Mouse (Mus musculus) NIH3T3 (cell line): ENCODE results near the gene Tmem210.
"Not testable (repeated sequence)": the region's sequence is repeated elsewhere in the genome, so short reads cannot be mapped to it uniquely, and the experiment has no call there.

ENCODE experiments used
- DNase-seq: peaks from one replicate; pipeline ENCODE4 v3.0.0-alpha.2; 2012; ENCODE audit warnings: low read depth

Gene Tmem210

GRCm38 (mm10) chr2:25287927-25288649 lies at the start of gene Tmem210:
TSS of gene Tmem210 (plus strand) at chr2:25288145.
- no peak for DNase-seq

- DNase-seq, result no peak
Observed at GRCm38 (mm10) chr2:25239766-25240165, 48.2 kb upstream of the Tmem210 start.

- DNase-seq, result no peak
Observed at GRCm38 (mm10) chr2:25240310-25240709, 47.6 kb upstream of the Tmem210 start.

GRCm38 (mm10) chr2:25240723-25241437 lies 47.1 kb upstream of the Tmem210 start:
- DNase-seq, result no peak

GRCm38 (mm10) chr2:25241438-25241775 lies 46.5 kb upstream of the Tmem210 start:
- no peak for DNase-seq

GRCm38 (mm10) chr2:25242101-25242506 lies 45.8 kb upstream of the Tmem210 start, which contains the start of the genes Rnf208 and Cysrt1:
TSS of gene Rnf208 (plus strand) at chr2:25242255.
TSS of gene Cysrt1 (minus strand) at chr2:25242452.
- no peak for DNase-seq

- DNase-seq, result no peak
Observed at GRCm38 (mm10) chr2:25243342-25243741, 44.6 kb upstream of the Tmem210 start.

GRCm38 (mm10) chr2:25244144-25244543 lies 43.8 kb upstream of the Tmem210 start:
- no peak for DNase-seq

- no peak for DNase-seq
Observed at GRCm38 (mm10) chr2:25246183-25247072, 41.5 kb upstream of the Tmem210 start, which contains the start of gene AL732309.1. TSS of gene AL732309.1 (minus strand) at chr2:25246863.

- DNase-seq, result no peak
Observed at GRCm38 (mm10) chr2:25252331-25252730, 35.6 kb upstream of the Tmem210 start.

- DNase-seq, result peak; percentile 94
Observed at GRCm38 (mm10) chr2:25255284-25255779, 32.6 kb upstream of the Tmem210 start, which contains the start of gene Tmem203. TSS of gene Tmem203 (plus strand) at chr2:25255439.

GRCm38 (mm10) chr2:25256443-25257109 lies 31.4 kb upstream of the Tmem210 start:
- DNase-seq, result peak; percentile 80

- not testable (repeated sequence) for DNase-seq
Observed at GRCm38 (mm10) chr2:25257250-25257649, 30.7 kb upstream of the Tmem210 start.

GRCm38 (mm10) chr2:25258887-25259286 lies 29.1 kb upstream of the Tmem210 start:
- DNase-seq, result peak; percentile 47

GRCm38 (mm10) chr2:25261870-25262269 lies 26.1 kb upstream of the Tmem210 start:
- DNase-seq, result no peak

GRCm38 (mm10) chr2:25262291-25262767 lies 25.6 kb upstream of the Tmem210 start, which contains the start of gene Tprn:
TSS of gene Tprn (plus strand) at chr2:25262618.
- DNase-seq, result peak; percentile 95

GRCm38 (mm10) chr2:25262795-25263622 lies 24.9 kb upstream of the Tmem210 start:
- peak; percentile 50 for DNase-seq

- DNase-seq, result no peak
Observed at GRCm38 (mm10) chr2:25263623-25264285, 24.2 kb upstream of the Tmem210 start.

- no peak for DNase-seq
Observed at GRCm38 (mm10) chr2:25264286-25264660, 23.7 kb upstream of the Tmem210 start.

- peak; percentile 80 for DNase-seq
Observed at GRCm38 (mm10) chr2:25264851-25265250, 23.1 kb upstream of the Tmem210 start.
